ENCODE assay signal across 16 mouse cellular contexts in genomic region chr13:54752656-54753055, GRCm38 (mm10). TPM values are rescaled to one million over a fixed set of nuclear protein-coding genes. Genes with fewer than 3 reads are reported as not detected.
DNase-seq lines count a peak whose midpoint lies in the region; ATAC-seq and TF ChIP-seq lines count a peak whose summit lies in the region.
"Had no signal": no experiment of that assay in that cellular context is flagged by ENCODE, and none has a peak within 500 bp of the region (broad histone marks: within the 10 kb centered on the region; RNA-seq: fewer than 3 reads in every experiment).

No protein-coding gene starts in this region.

- no peak overlapping the region for H3K9ac ChIP-seq in forebrain, embryonic 13.5 days
- H3K9ac ChIP-seq in forebrain, embryonic 15.5 days (replicated peaks), result no peak overlapping the region
- H3K9ac ChIP-seq: heart, embryonic 15.5 days had no signal

- WGBS in forebrain, embryonic 13.5 days, result 57% methylated on average over 10 of the region's 10 CpGs
- 45% methylated on average over 10 of the region's 10 CpGs for WGBS in forebrain, embryonic 15.5 days
- 73% methylated on average over 10 of the region's 10 CpGs for WGBS in embryonic facial prominence, embryonic 10.5 days
- WGBS in hindbrain, embryonic 10.5 days, result 79% methylated on average over 10 of the region's 10 CpGs

- intact Hi-C loops in left cerebral cortex, adult 2 months (cut with DNase I), result no loop called here

- no peak for TF ChIP-seq CTCF in left cerebral cortex, adult 2 months (IDR thresholded peaks at IDR 0.05)

- peaks cover 33% of the 10 kb centered on the region for H3K27me3 ChIP-seq in forebrain, embryonic 13.5 days
- peaks cover 5% of the 10 kb centered on the region; the same call in 1 of the 2 replicates for H3K27me3 ChIP-seq in forebrain, embryonic 15.5 days
- peaks cover 83% of the 10 kb centered on the region for H3K27me3 ChIP-seq in embryonic facial prominence, embryonic 10.5 days (replicated peaks; ENCODE audit: low read depth, poor library complexity, severe bottlenecking)
- H3K27me3 ChIP-seq in hindbrain, embryonic 10.5 days (ENCODE audit: insufficient read depth, poor library complexity, severe bottlenecking), result peaks cover 95% of the 10 kb centered on the region

- H3K36me3 ChIP-seq in forebrain, embryonic 13.5 days (ENCODE audit: poor library complexity, severe bottlenecking), result no peaks in the 10 kb centered on the region; the same call in 1 of the 2 replicates
- no peaks in the 10 kb centered on the region for H3K36me3 ChIP-seq in forebrain, embryonic 15.5 days
- no peaks in the 10 kb centered on the region for H3K36me3 ChIP-seq in embryonic facial prominence, embryonic 10.5 days (replicated peaks)
- H3K36me3 ChIP-seq in hindbrain, embryonic 10.5 days, result no peaks in the 10 kb centered on the region
- H3K36me3 ChIP-seq: heart, embryonic 15.5 days had no signal

- no peak overlapping the region for H3K4me2 ChIP-seq in forebrain, embryonic 13.5 days
- H3K4me2 ChIP-seq in forebrain, embryonic 15.5 days (replicated peaks), result no peak overlapping the region
- H3K4me2 ChIP-seq: heart, embryonic 15.5 days had no signal

- H3K9me3 ChIP-seq in forebrain, embryonic 13.5 days (replicated peaks), result no peaks in the 10 kb centered on the region
- H3K9me3 ChIP-seq in forebrain, embryonic 15.5 days, result no peaks in the 10 kb centered on the region
- no peaks in the 10 kb centered on the region for H3K9me3 ChIP-seq in embryonic facial prominence, embryonic 10.5 days
- H3K9me3 ChIP-seq in hindbrain, embryonic 10.5 days, result no peaks in the 10 kb centered on the region
- H3K9me3 ChIP-seq: heart, embryonic 15.5 days had no signal

- ATAC-seq in forebrain, embryonic 13.5 days, result no peak
- ATAC-seq in forebrain, embryonic 15.5 days (replicated peaks), result no peak

- peak; percentile 65 to 75 for DNase-seq in frontal cortex, postnatal 25 days (ENCODE audit: low spot score in 2 of 2)
- peak; percentile 83 to 84 for DNase-seq in left cerebral cortex, adult 2 months (ENCODE audit: extremely low spot score in 1 of 2, low spot score in 2 of 2)
- peak; percentile 71 for DNase-seq in right cerebral cortex, postnatal 4 days
- no peak for DNase-seq in embryonic facial prominence, embryonic 10.5 days (ENCODE audit: low spot score)
- DNase-seq in gastrocnemius, postnatal 10 days, result no peak
- no peak for DNase-seq in hindbrain, embryonic 10.5 days (ENCODE audit: low spot score)
- DNase-seq: midbrain, embryonic 14.5 days had no signal

- H3K4me3 ChIP-seq in forebrain, embryonic 13.5 days, result no peak overlapping the region
- no peak overlapping the region for H3K4me3 ChIP-seq in forebrain, embryonic 15.5 days
- no peak overlapping the region for H3K4me3 ChIP-seq in left cerebral cortex, adult 2 months
- no peak overlapping the region for H3K4me3 ChIP-seq in embryonic facial prominence, embryonic 10.5 days
- no peak overlapping the region for H3K4me3 ChIP-seq in hindbrain, embryonic 10.5 days
- H3K4me3 ChIP-seq: heart, embryonic 15.5 days had no signal

- H3K27ac ChIP-seq in forebrain, embryonic 13.5 days, result 0 out of 2 replicates have a peak overlapping the region, but pooled peaks have one; percentile 2
- H3K27ac ChIP-seq in forebrain, embryonic 15.5 days (replicated peaks), result no peak overlapping the region
- H3K27ac ChIP-seq in left cerebral cortex, adult 2 months, result peak overlapping the region; percentile 93
- no peak overlapping the region for H3K27ac ChIP-seq in embryonic facial prominence, embryonic 10.5 days (replicated peaks)
- no peak overlapping the region for H3K27ac ChIP-seq in hindbrain, embryonic 10.5 days
- H3K27ac ChIP-seq: heart, embryonic 15.5 days had no signal

- H3K4me1 ChIP-seq in forebrain, embryonic 13.5 days, result peaks cover 67% of the 10 kb centered on the region
- H3K4me1 ChIP-seq in forebrain, embryonic 15.5 days, result peaks cover 72% of the 10 kb centered on the region
- H3K4me1 ChIP-seq in embryonic facial prominence, embryonic 10.5 days, result peaks cover 20% of the 10 kb centered on the region
- H3K4me1 ChIP-seq in hindbrain, embryonic 10.5 days (replicated peaks), result peaks cover 40% of the 10 kb centered on the region

RNA-seq across cellular contexts. Expression of gene Gprin1, which starts 3.0 kb away (rescaled TPM):
- 3.5 TPM in 2 replicates for polyA plus RNA-seq in forebrain, embryonic 13.5 days (2015; fragmentation: Nextera tagmentation; extraction: Ambion mirVana)
- polyA plus RNA-seq in forebrain, embryonic 15.5 days (2015; fragmentation: Nextera tagmentation; extraction: Ambion mirVana), result 15.6 and 22.5 TPM in 2 replicates
- total RNA-seq in left cerebral cortex, adult 2 months (2021), result 100 to 1,000 TPM; 128 to 130 TPM
- polyA plus RNA-seq in embryonic facial prominence, embryonic 10.5 days (2016; fragmentation: Nextera tagmentation; extraction: Ambion mirVana), result 0.66 and 0.94 TPM in 2 replicates
- total RNA-seq in gastrocnemius, postnatal 10 days (2021), result under 1 TPM; 0.47 to 0.63 TPM
- 1.2 and 2.5 TPM in 2 replicates for polyA plus RNA-seq in hindbrain, embryonic 10.5 days (2016; fragmentation: Nextera tagmentation; extraction: Ambion mirVana)
- total RNA-seq: neutrophil, adult 5-6 weeks had no signal
- polyA plus RNA-seq: liver, embryonic 16.5 days had no signal

RNA-seq across cellular contexts. Expression of gene Sncb, which starts 13.7 kb away (rescaled TPM):
- 9.1 and 10.6 TPM in 2 replicates for polyA plus RNA-seq in forebrain, embryonic 13.5 days (2015; fragmentation: Nextera tagmentation; extraction: Ambion mirVana)
- 23.3 and 25.0 TPM in 2 replicates for polyA plus RNA-seq in forebrain, embryonic 15.5 days (2015; fragmentation: Nextera tagmentation; extraction: Ambion mirVana)
- total RNA-seq in left cerebral cortex, adult 2 months (2021), result 100 to 1,000 TPM; 869 to 881 TPM
- polyA plus RNA-seq in embryonic facial prominence, embryonic 10.5 days (2016; fragmentation: Nextera tagmentation; extraction: Ambion mirVana), result 0.79 and 1.3 TPM in 2 replicates
- total RNA-seq in gastrocnemius, postnatal 10 days (2021), result 1 to 10 TPM in 1 of 2 experiments, under 1 TPM in 1; 0.40 to 1.1 TPM
- polyA plus RNA-seq in hindbrain, embryonic 10.5 days (2016; fragmentation: Nextera tagmentation; extraction: Ambion mirVana), result 2.3 and 2.4 TPM in 2 replicates
- total RNA-seq: neutrophil, adult 5-6 weeks had no signal
- polyA plus RNA-seq: heart, embryonic 15.5 days; liver, embryonic 16.5 days had no signal

RNA-seq across cellular contexts. Expression of gene Eif4e1b, which starts 31.1 kb away (rescaled TPM):
- not detected in 2 replicates for polyA plus RNA-seq in forebrain, embryonic 13.5 days (2015; fragmentation: Nextera tagmentation; extraction: Ambion mirVana)
- not detected in 2 replicates for polyA plus RNA-seq in forebrain, embryonic 15.5 days (2015; fragmentation: Nextera tagmentation; extraction: Ambion mirVana)
- total RNA-seq in left cerebral cortex, adult 2 months (2021), result not detected
- not detected in 2 replicates for polyA plus RNA-seq in embryonic facial prominence, embryonic 10.5 days (2016; fragmentation: Nextera tagmentation; extraction: Ambion mirVana)
- not detected for total RNA-seq in gastrocnemius, postnatal 10 days (2021)
- polyA plus RNA-seq in hindbrain, embryonic 10.5 days (2016; fragmentation: Nextera tagmentation; extraction: Ambion mirVana), result not detected in 2 replicates
- total RNA-seq: gastrocnemius, adult 8-10 months; neutrophil, adult 5-6 weeks had no signal
- polyA plus RNA-seq: embryonic facial prominence, embryonic 14.5 days; heart, embryonic 15.5 days; intestine, embryonic 14.5 days; large intestine, adult 2 months; liver, embryonic 16.5 days; midbrain, embryonic 14.5 days had no signal

RNA-seq across cellular contexts. Expression of gene Tspan17, which starts 36.5 kb away (rescaled TPM):
- 11.9 and 15.0 TPM in 2 replicates for polyA plus RNA-seq in forebrain, embryonic 13.5 days (2015; fragmentation: Nextera tagmentation; extraction: Ambion mirVana)
- 20.5 and 22.9 TPM in 2 replicates for polyA plus RNA-seq in forebrain, embryonic 15.5 days (2015; fragmentation: Nextera tagmentation; extraction: Ambion mirVana)
- 10 to 100 TPM; 91.7 to 95.3 TPM for total RNA-seq in left cerebral cortex, adult 2 months (2021)
- 9.7 and 10.9 TPM in 2 replicates for polyA plus RNA-seq in embryonic facial prominence, embryonic 10.5 days (2016; fragmentation: Nextera tagmentation; extraction: Ambion mirVana)
- 10 to 100 TPM; 23.0 to 26.8 TPM for total RNA-seq in gastrocnemius, postnatal 10 days (2021)
- polyA plus RNA-seq in hindbrain, embryonic 10.5 days (2016; fragmentation: Nextera tagmentation; extraction: Ambion mirVana), result 12.3 and 26.5 TPM in 2 replicates

RNA-seq across cellular contexts. Expression of gene Cdhr2, which starts 51.4 kb away (rescaled TPM):
- polyA plus RNA-seq in forebrain, embryonic 13.5 days (2015; fragmentation: Nextera tagmentation; extraction: Ambion mirVana), result 0.05 TPM in 1 of 2 replicates, not detected in the other
- polyA plus RNA-seq in forebrain, embryonic 15.5 days (2015; fragmentation: Nextera tagmentation; extraction: Ambion mirVana), result 0.05 and 0.29 TPM in 2 replicates
- under 1 TPM; 0.16 to 0.45 TPM for total RNA-seq in left cerebral cortex, adult 2 months (2021)
- polyA plus RNA-seq in embryonic facial prominence, embryonic 10.5 days (2016; fragmentation: Nextera tagmentation; extraction: Ambion mirVana), result 0.05 and 0.15 TPM in 2 replicates
- under 1 TPM in 1 of 2 experiments, not detected in 1; 0.07 TPM for total RNA-seq in gastrocnemius, postnatal 10 days (2021)
- 0.07 and 0.15 TPM in 2 replicates for polyA plus RNA-seq in hindbrain, embryonic 10.5 days (2016; fragmentation: Nextera tagmentation; extraction: Ambion mirVana)
- total RNA-seq: gastrocnemius, adult 8-10 months; neutrophil, adult 5-6 weeks had no signal

Comparison
In these comparisons a context has a peak if more than half of its experiments do, and no peak if none do; other contexts are left out.
1. H3K27ac ChIP-seq: peak in forebrain, embryonic 13.5 days (single experiment) and left cerebral cortex, adult 2 months (single experiment); none in forebrain, embryonic 15.5 days (single experiment), embryonic facial prominence, embryonic 10.5 days (single experiment) and hindbrain, embryonic 10.5 days (single experiment).
2. DNase-seq: peak in frontal cortex, postnatal 25 days (2 of 2), left cerebral cortex, adult 2 months (2 of 2) and right cerebral cortex, postnatal 4 days (single experiment); none in embryonic facial prominence, embryonic 10.5 days (single experiment), gastrocnemius, postnatal 10 days (single experiment) and hindbrain, embryonic 10.5 days (single experiment).